Comparison of ENCODE assay signal across 23 mouse cellular contexts in the genomic region with DNA sequence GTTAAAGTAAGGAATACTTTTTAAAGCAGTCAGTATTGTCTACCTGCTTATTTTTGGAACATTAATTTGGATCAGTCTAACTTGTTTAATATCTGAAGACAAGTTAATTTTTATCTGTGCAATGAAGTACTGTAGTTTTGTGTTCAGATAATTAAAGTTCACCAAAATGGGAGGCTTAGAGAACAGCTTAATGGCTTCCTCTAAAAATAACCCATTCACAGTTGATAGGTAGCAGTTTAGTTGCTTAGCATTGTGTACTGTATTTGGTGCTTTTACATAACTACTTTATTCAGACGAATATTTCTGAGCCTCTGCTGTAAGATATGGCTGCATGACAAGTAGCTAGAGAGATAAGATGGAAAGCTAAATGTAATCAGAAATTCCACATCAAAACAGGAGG. TPM values are rescaled to one million over a fixed set of nuclear protein-coding genes. Genes with fewer than 3 reads are reported as not detected.
A peak's percentile ranks its signal among the peaks of the same experiment; 100 is the strongest.
DNase-seq lines count a peak whose midpoint lies in the region; ATAC-seq and TF ChIP-seq lines count a peak whose summit lies in the region.
"Had no signal": no experiment of that assay in that cellular context is flagged by ENCODE, and none has a peak within 500 bp of the region (broad histone marks: within the 10 kb centered on the region; RNA-seq: fewer than 3 reads in every experiment).

No protein-coding gene starts in this region.

- no peak for TF ChIP-seq CTCF in forebrain, postnatal 0 days (IDR thresholded peaks at IDR 0.05; ENCODE audit: low read depth)
- no peak for TF ChIP-seq CTCF in layer of hippocampus, adult 2 months (conservative IDR thresholded peaks at IDR 0.05)

- H3K36me3 ChIP-seq in forebrain, postnatal 0 days (ENCODE audit: insufficient read depth) = no peaks in the 10 kb centered on the region
- H3K36me3 ChIP-seq in forebrain, embryonic 15.5 days = no peaks in the 10 kb centered on the region
- H3K36me3 ChIP-seq in kidney, embryonic 14.5 days (ENCODE audit: control insufficient read depth, insufficient read depth, low read length) = peaks cover 5% of the 10 kb centered on the region; the same call in 1 of the 2 replicates

- H3K27ac ChIP-seq in forebrain, postnatal 0 days (ENCODE audit: low read depth, low read length) = no peak overlapping the region
- no peak overlapping the region for H3K27ac ChIP-seq in forebrain, embryonic 15.5 days (replicated peaks)
- no peak overlapping the region for H3K27ac ChIP-seq in kidney, embryonic 14.5 days (ENCODE audit: low read depth, low read length)
- peak overlapping the region; percentile 36; the same call in 1 of the 2 replicates for H3K27ac ChIP-seq in layer of hippocampus, adult 2 months

- H3K4me3 ChIP-seq in forebrain, postnatal 0 days (ENCODE audit: low read depth, low read length) = no peak overlapping the region
- no peak overlapping the region for H3K4me3 ChIP-seq in forebrain, embryonic 15.5 days
- no peak overlapping the region for H3K4me3 ChIP-seq in kidney, embryonic 14.5 days (ENCODE audit: low read length)
- no peak overlapping the region for H3K4me3 ChIP-seq in layer of hippocampus, adult 2 months

- peak; percentile 77; the same call in 1 of the 2 replicates for ATAC-seq in forebrain, postnatal 0 days
- ATAC-seq in forebrain, embryonic 15.5 days (replicated peaks) = no peak
- ATAC-seq in kidney, embryonic 14.5 days (ENCODE audit: low FRiP score, low TSS enrichment) = no peak
- ATAC-seq: activated CD4-positive, CD25-positive, alpha-beta regulatory T cell, adult 4 months; CD4-positive, CD25-positive, alpha-beta regulatory T cell, adult 4 months; Patski had no signal

- no peaks in the 10 kb centered on the region for H3K9me3 ChIP-seq in forebrain, postnatal 0 days (ENCODE audit: low read length)
- H3K9me3 ChIP-seq in forebrain, embryonic 15.5 days = no peaks in the 10 kb centered on the region
- H3K9me3 ChIP-seq in kidney, embryonic 14.5 days (ENCODE audit: control insufficient read depth, low read length) = no peaks in the 10 kb centered on the region
- H3K9me3 ChIP-seq: G1E had no signal

- no peak for DNase-seq in forebrain, postnatal 0 days
- peak; percentile 24 for DNase-seq in kidney, adult 9 months
- DNase-seq in layer of hippocampus, adult 2 months (ENCODE audit: low spot score in 2 of 2) = no peak
- no peak for DNase-seq in layer of hippocampus, adult 18-20 months (ENCODE audit: low spot score in 2 of 2)
- peak; percentile 60 for DNase-seq in brain, adult 2 months (ENCODE audit: low read depth, low spot score)
- DNase-seq in thymus, postnatal 4 days = no peak
- DNase-seq: adrenal gland, adult 2 months; adrenal gland, adult 8-10 months; adrenal gland, postnatal 10 days; adrenal gland, postnatal 14 days; adrenal gland, postnatal 25 days; adrenal gland, postnatal 36 days; B cell, adult 2 months; cerebellum, adult 11 months; cerebellum, adult 11-12 months; cerebellum, adult 18-20 months had no signal

- H3K4me2 ChIP-seq in forebrain, postnatal 0 days (ENCODE audit: low read depth) = no peak overlapping the region
- no peak overlapping the region for H3K4me2 ChIP-seq in forebrain, embryonic 15.5 days (replicated peaks)
- no peak overlapping the region for H3K4me2 ChIP-seq in kidney, embryonic 14.5 days (replicated peaks; ENCODE audit: low read depth, low read length)

- H3K27me3 ChIP-seq in forebrain, postnatal 0 days (ENCODE audit: insufficient read depth, low read length) = no peaks in the 10 kb centered on the region
- H3K27me3 ChIP-seq in forebrain, embryonic 15.5 days = no peaks in the 10 kb centered on the region
- no peaks in the 10 kb centered on the region for H3K27me3 ChIP-seq in kidney, embryonic 14.5 days (ENCODE audit: control insufficient read depth, insufficient read depth, low read length)
- H3K27me3 ChIP-seq: CH12.LX, Patski had no signal

- H3K9ac ChIP-seq in forebrain, postnatal 0 days = no peak overlapping the region
- H3K9ac ChIP-seq in forebrain, embryonic 15.5 days (replicated peaks) = no peak overlapping the region
- no peak overlapping the region for H3K9ac ChIP-seq in kidney, embryonic 14.5 days (ENCODE audit: low read depth, low read length)

- H3K4me1 ChIP-seq in forebrain, postnatal 0 days (ENCODE audit: insufficient read depth) = 0 out of 2 replicates have a peak, but pooled peaks cover 5% of the 10 kb centered on the region
- 0 out of 2 replicates have a peak, but pooled peaks cover 7% of the 10 kb centered on the region for H3K4me1 ChIP-seq in forebrain, embryonic 15.5 days
- H3K4me1 ChIP-seq in kidney, embryonic 14.5 days (ENCODE audit: control insufficient read depth, insufficient read depth, low read length) = no peaks in the 10 kb centered on the region

- 43% methylated on average over 1 of the region's 1 CpGs for WGBS in forebrain, postnatal 0 days
- WGBS in forebrain, embryonic 15.5 days = 70% methylated on average over 1 of the region's 1 CpGs
- WGBS in kidney, embryonic 14.5 days = 87% methylated on average over 1 of the region's 1 CpGs

RNA-seq across cellular contexts. Expression of a gene that starts 23.9 kb away (rescaled TPM):
- total RNA-seq in forebrain, postnatal 0 days (2014; rRNA removed) = 189 and 231 TPM in 2 replicates
- 165 and 207 TPM in 2 replicates for polyA plus RNA-seq in forebrain, postnatal 0 days (2015; fragmentation: Nextera tagmentation; extraction: Ambion mirVana)
- polyA plus RNA-seq in forebrain, embryonic 15.5 days (2015; fragmentation: Nextera tagmentation; extraction: Ambion mirVana) = 186 and 193 TPM in 2 replicates
- 197 and 210 TPM in 2 replicates for polyA plus RNA-seq in kidney, embryonic 14.5 days (2014; fragmentation: Nextera tagmentation; extraction: Ambion mirVana)
- 100 to 1,000 TPM; 522 to 547 TPM for total RNA-seq in layer of hippocampus, adult 2 months (2021)
- total RNA-seq in layer of hippocampus, adult 18-20 months (2021) = 100 to 1,000 TPM; 507 to 529 TPM

Comparison
In these comparisons a context has a peak if more than half of its experiments do, and no peak if none do; other contexts are left out.
1. DNase-seq: peak in kidney, adult 9 months (single experiment) and brain, adult 2 months (single experiment); none in forebrain, postnatal 0 days (single experiment), layer of hippocampus, adult 2 months (0 of 2), layer of hippocampus, adult 18-20 months (0 of 2) and thymus, postnatal 4 days (single experiment).